Mouse (Mus musculus) common myeloid progenitor, adult 5-6 weeks (primary cell): ENCODE data around the gene Snapin. TPM values are rescaled to one million over a fixed set of nuclear protein-coding genes. Genes with fewer than 3 reads are reported as not detected.

Experiments
- ATAC-seq: replicated peaks from 2 replicates; pipeline ENCODE4 v1.8.0; 2016; ENCODE audit warnings: low read depth, mild to moderate bottlenecking, moderate TSS enrichment, inconsistent platforms; ENCODE audit not compliant: poor library complexity, severe bottlenecking
- total RNA-seq: library from RNA; stranded (forward); fragments of 200-1000, 187-1606 nt; gene quantifications from 2 replicates; pipeline ENCODE4 v1.2.3, GENCODE M21; 2017

Gene Snapin
- total RNA-seq, 1 experiment from 2014 or later = 37.3 TPM

DNA sequence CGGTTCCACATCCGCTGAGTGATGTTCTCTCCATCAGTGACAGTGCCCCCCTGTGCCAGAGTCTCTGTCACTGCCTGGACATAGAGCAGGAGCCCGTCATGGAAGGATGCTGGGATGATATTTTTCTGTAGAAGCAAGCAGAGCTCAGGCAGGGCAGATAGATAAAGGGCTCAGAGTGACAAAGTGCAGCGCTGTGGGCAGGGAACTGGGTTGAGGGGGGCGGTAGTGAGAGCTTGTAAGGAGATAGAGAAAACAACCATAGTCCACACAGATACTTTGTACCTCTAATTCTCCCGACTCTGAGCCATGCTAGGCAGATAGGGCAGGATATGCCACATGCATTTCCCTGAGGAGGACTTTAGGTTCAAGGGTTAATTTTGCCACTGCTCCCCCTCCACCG lies 28.3 kb downstream of the Snapin start:
- ATAC-seq = no peak

DNA sequence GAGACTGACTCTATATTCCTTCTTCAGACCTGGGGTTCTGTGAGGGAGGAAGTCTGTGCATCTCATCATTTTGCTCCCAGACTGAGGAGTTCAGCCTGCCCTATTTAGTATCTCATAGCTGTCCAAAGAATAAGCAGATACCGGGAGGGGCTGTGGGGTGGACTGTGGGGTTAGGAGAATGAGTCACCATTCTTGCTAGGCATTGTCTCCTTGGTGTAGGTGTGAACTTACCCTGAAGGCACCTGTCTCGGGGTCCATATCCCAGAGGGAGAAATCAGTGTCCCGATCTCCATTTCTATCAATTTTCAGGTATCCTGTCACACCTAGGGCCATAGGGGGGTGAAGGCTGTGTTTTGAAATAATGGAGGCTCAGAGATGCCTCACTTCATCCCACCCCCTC lies 28.9 kb downstream of the Snapin start:
- ATAC-seq = no peak

GRCm38 (mm10) chr3:90460315-90460714 lies 30.5 kb downstream of the Snapin start:
- no peak for ATAC-seq

GRCm38 (mm10) chr3:90459727-90460126 lies 31.1 kb downstream of the Snapin start:
- no peak for ATAC-seq

- no peak for ATAC-seq
Observed at GRCm38 (mm10) chr3:90454931-90455330, 35.9 kb downstream of the Snapin start.

- 0 out of 2 replicates have a peak, but pooled peaks have one; percentile 10 for ATAC-seq
Observed at GRCm38 (mm10) chr3:90451396-90452095, 39.3 kb downstream of the Snapin start.

GRCm38 (mm10) chr3:90450874-90451273 lies 40.0 kb downstream of the Snapin start:
- ATAC-seq = no peak

DNA sequence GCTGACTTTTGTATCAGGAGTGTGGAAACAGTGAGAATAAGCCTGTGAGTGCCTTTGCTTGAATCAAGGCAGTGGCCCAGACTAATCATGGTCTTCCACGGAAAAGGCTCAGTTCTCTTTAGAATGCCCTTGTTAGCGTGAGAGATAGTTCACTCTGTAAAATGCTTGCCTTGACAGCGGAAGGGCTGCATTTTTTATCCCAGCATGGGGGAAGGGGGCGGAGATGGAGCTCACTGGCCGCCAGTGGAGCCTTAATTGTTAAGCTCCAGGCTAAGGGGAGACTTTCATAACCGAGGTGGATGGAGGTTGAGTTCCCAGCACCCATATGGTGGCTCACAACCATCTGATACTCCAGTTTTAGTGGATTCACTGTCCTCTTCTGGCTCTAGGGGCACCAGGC lies 42.2 kb downstream of the Snapin start:
- no peak for ATAC-seq

GRCm38 (mm10) chr3:90447123-90447494 lies 43.7 kb downstream of the Snapin start:
- no peak for ATAC-seq

GRCm38 (mm10) chr3:90446389-90447122 lies 44.3 kb downstream of the Snapin start:
- peak; percentile 90 for ATAC-seq

- no peak for ATAC-seq
Observed at GRCm38 (mm10) chr3:90445417-90446200, 45.2 kb downstream of the Snapin start.

DNA sequence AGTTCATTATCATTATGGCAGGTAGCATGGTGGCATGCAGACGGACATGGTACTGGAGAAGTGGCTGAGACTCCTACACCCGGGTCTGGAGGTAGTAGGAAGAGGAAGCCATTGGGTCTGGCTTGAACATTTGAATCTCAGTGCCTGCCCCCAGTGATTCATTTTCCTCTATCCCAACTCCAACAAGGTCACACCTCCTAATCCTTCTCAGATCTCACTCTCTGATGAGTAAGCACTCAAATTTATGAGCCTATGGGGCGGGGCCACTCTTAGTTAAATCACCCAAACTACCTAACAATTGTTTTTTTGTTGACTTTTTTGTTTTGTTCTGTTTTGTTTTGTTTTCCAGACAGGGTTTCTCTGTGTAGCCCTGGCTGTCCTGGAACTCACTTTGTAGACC lies 46.9 kb downstream of the Snapin start:
- ATAC-seq = no peak

DNA sequence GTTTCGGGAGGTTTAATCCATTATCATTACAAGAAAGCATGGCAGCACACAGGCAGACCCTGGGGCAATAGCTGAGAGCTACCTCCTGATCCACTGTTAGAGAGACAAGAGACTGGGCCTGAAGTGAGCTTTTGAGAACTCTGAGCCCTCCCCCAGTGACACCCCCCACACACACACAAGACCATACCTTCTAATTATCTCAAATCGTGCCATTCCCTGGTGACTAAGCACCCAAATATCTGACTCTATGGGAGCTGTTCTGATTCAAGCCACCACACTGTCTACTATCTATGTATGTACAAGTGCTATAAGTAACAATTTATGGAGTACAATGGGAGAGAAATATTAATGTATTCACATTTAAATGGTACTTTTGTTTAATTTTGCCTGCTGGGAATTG lies 50.1 kb downstream of the Snapin start:
- no peak for ATAC-seq

Other genes with a start within 250 kb of the Snapin start
- not detected in 2 replicates for gene Creb3l4, start 247.5 kb downstream of the Snapin start, total RNA-seq
- 35.0 and 42.1 TPM in 2 replicates for gene Slc39a1, start 242.9 kb downstream of the Snapin start, total RNA-seq
- 13.4 and 16.5 TPM in 2 replicates for gene Crtc2, start 236.9 kb downstream of the Snapin start, total RNA-seq
- 9.7 and 14.9 TPM in 2 replicates for gene Dennd4b, start 225.8 kb downstream of the Snapin start, total RNA-seq
- gene Gatad2b, start 197.9 kb downstream of the Snapin start, total RNA-seq = 34.4 and 39.8 TPM in 2 replicates
- gene Slc27a3, start 101.1 kb downstream of the Snapin start, total RNA-seq = 1.1 and 1.2 TPM in 2 replicates
- gene Ints3, start 57.4 kb downstream of the Snapin start, total RNA-seq = 19.2 and 21.7 TPM in 2 replicates
- not detected in 2 replicates for gene Npr1, start 25.2 kb downstream of the Snapin start, total RNA-seq
- gene Ilf2, start 14.9 kb downstream of the Snapin start, total RNA-seq = 200 and 222 TPM in 2 replicates
- gene Chtop, start 18.5 kb upstream of the Snapin start, total RNA-seq = 88.3 and 113 TPM in 2 replicates
- gene S100a1, start 23.4 kb upstream of the Snapin start, total RNA-seq = 68.0 and 72.4 TPM in 2 replicates
- gene S100a13, start 23.4 kb upstream of the Snapin start, total RNA-seq = 45.3 and 46.6 TPM in 2 replicates
- not detected in 2 replicates for gene S100a14, start 35.8 kb upstream of the Snapin start, total RNA-seq
- gene S100a16, start 46.2 kb upstream of the Snapin start, total RNA-seq = not detected in 2 replicates
- gene S100a3, start 69.5 kb upstream of the Snapin start, total RNA-seq = 0.49 TPM in 1 of 2 replicates, not detected in the other
- not detected in 2 replicates for gene S100a2, start 99.2 kb upstream of the Snapin start, total RNA-seq
- not detected in 2 replicates for gene Gm42674, start 110.9 kb upstream of the Snapin start, total RNA-seq
- 15.1 and 35.7 TPM in 2 replicates for gene S100a4, start 112.7 kb upstream of the Snapin start, total RNA-seq
- gene S100a5, start 117.5 kb upstream of the Snapin start, total RNA-seq = not detected in 2 replicates
- gene S100a6, start 121.8 kb upstream of the Snapin start, total RNA-seq = 8.0 and 14.7 TPM in 2 replicates
- gene S100a7a, start 163.0 kb upstream of the Snapin start, total RNA-seq = not detected in 2 replicates
- 430 and 433 TPM in 2 replicates for gene S100a8, start 177.9 kb upstream of the Snapin start, total RNA-seq
- 306 and 341 TPM in 2 replicates for gene S100a9, start 204.7 kb upstream of the Snapin start, total RNA-seq
- gene Pglyrp4, start 235.9 kb upstream of the Snapin start, total RNA-seq = not detected in 2 replicates